Mouse (Mus musculus): ENCODE measurements around the gene Adamts8. TPM values are rescaled to one million over a fixed set of nuclear protein-coding genes. Genes with fewer than 3 reads are reported as not detected.

Adamts8 gene
- polyA plus RNA-seq, 1 experiment from 2014 or later = 0.52 TPM

DNA sequence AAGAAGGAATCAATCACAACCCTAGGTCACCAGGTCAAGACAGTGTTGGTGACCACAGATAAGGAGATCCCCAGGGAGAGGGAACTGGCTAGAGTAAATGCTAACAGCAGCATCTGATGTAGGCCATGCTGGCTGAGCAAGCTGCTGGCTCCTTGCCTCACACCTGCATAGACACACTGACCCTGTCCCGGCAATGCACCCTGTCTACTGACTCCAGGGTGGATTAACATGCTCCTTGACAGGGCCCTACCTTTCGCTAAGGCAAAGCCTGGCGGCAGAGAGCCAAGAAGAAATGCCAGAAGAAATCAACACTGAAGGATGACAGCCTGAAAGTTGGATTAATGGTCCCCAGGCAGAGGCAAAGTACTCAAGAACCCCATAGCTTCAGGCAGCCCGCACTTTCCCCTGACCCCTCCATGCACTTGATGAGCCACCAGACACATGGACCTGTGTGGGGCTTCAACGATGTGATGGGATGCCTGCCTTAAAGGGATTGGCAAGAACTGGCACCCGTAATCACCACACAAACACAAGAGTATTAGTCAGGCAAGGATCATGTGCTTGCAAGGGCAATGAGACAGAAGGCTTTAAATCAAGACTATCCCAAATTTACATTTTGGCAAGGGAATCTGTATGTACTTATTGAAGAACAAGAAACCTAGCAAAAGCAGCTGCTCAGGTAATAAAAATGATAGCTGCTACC is 25.9 kb upstream of the Adamts8 start:
- WGBS = 82% methylated on average over 6 of the region's 6 CpGs
- H3K4me2 ChIP-seq (ENCODE audit: low read depth, severe bottlenecking) = no peak overlapping the region

DNA sequence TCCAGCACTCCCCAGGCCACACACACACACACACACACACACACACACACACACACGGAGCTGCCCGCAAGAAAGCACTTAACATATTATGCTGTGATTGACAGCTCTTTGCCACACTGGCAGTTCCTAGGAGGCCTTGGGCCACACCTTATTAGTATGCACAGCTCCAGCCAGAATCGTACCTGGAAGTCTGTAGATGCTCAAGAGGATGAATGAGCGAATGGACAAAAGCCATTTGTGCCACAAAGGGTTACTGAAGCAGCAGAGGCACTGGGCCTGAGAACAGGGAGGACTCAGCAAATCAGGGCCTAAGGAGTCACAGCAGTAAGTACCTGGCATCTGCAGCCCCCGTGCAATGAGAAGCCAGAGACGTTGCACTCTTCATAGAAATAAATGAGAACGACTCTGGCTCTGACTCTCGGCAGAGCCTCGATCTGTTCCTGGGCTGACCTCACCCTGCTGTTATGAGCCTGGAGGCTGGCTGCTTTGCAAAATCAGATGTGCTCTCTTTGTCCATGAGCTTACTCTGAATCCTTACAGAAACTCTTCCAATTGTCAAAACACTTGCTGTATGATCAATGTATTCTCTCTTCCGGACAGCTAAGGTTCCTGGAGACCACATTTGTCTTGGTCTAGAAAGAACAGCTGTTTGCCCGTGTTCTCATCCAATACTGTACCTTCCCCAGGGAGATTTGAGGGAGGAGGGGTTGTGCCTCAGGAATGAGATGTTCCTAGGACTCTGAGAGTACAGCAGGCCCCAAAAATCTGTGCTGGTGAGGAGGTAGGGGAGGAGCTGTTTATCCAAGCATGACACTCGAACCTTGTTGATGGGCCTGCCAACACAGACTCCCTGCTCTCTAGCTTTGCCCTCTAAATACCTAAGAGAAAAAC is 23.7 kb upstream of the Adamts8 start:
- Histone ChIP-seq H3K4me2 (ENCODE audit: low read depth, severe bottlenecking) (peak overlapping the region; percentile 10; the same call in 1 of the 2 replicates), H3K27me3 (ENCODE audit: control insufficient read depth, insufficient read depth, low read length) (peaks cover 12% of the 10 kb centered on the region), H3K27ac (replicated peaks; ENCODE audit: low read depth, low read length) (no peak overlapping the region), H3K4me3 (ENCODE audit: low read depth, low read length) (no peak overlapping the region), H3K36me3 (ENCODE audit: control insufficient read depth, insufficient read depth, low read length) (no peaks in the 10 kb centered on the region), H3K9ac (ENCODE audit: low read length) (no peak overlapping the region), H3K9me3 (ENCODE audit: control insufficient read depth, low read length) (no peaks in the 10 kb centered on the region), H3K4me1 (ENCODE audit: control insufficient read depth, insufficient read depth, low read length) (peaks cover 9% of the 10 kb centered on the region)
- no peak for DNase-seq (ENCODE audit: low spot score)
- WGBS = 61% methylated on average over 12 of the region's 12 CpGs
- ATAC-seq (ENCODE audit: insufficient number of reproducible peaks, low FRiP score, low TSS enrichment, low read depth) = no peak

More for the DNA sequence above, 25.9 kb upstream of the Adamts8 start:
- Histone ChIP-seq H3K9ac (ENCODE audit: low read length) (no peak overlapping the region), H3K36me3 (ENCODE audit: control insufficient read depth, insufficient read depth, low read length) (no peaks in the 10 kb centered on the region), H3K27ac (replicated peaks; ENCODE audit: low read depth, low read length) (no peak overlapping the region), H3K4me3 (ENCODE audit: low read depth, low read length) (no peak overlapping the region), H3K9me3 (ENCODE audit: control insufficient read depth, low read length) (no peaks in the 10 kb centered on the region), H3K4me1 (ENCODE audit: control insufficient read depth, insufficient read depth, low read length) (peaks cover 6% of the 10 kb centered on the region), H3K27me3 (ENCODE audit: control insufficient read depth, insufficient read depth, low read length) (peaks cover 8% of the 10 kb centered on the region; the same call in 1 of the 2 replicates)
- ATAC-seq (ENCODE audit: insufficient number of reproducible peaks, low FRiP score, low TSS enrichment, low read depth) (no peak), DNase-seq (ENCODE audit: low spot score) (no peak)

DNA sequence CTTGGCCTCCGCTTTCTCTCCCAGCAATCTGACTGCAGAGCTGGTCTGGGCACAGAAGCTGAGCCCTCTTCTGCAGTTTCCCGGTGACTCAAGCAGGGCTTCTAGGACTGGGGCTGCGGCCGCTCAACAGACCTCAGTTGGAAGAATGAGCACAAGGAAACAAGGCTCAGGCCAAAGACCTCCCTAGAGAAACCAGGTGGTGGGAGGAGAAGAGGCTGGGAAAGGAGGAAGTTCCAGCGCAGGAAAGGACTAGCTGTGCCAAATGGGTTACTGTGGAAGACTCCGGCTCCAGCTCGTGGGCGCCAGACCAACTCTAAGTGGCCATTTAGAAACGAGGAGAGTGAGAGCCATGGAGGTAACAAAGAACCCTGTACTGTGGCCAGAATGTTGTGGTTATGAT is 22.7 kb upstream of the Adamts8 start:
- H3K4me3 ChIP-seq (ENCODE audit: low read depth, low read length) = no peak overlapping the region
- ATAC-seq (ENCODE audit: insufficient number of reproducible peaks, low FRiP score, low TSS enrichment, low read depth) = no peak
- H3K9ac ChIP-seq (ENCODE audit: low read length) = no peak overlapping the region

DNA sequence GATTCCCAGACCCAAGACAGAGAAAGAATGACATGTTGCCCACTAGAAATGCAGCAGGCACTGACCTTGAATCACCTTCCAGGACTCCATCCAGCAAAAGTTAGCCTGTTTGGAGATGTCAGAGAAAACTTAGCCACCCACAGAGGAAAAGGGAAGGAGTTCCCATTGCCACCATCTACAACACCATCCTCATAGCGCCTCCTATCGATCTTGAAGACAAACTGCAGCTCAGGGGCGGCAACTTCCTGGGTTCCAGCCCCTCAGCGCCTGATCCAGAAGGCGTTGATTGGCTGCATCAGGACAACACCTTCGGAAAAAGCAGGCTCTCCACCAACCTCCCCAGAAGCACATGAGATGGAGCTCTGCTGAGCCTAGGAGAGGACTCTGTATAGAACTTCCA is 21.6 kb upstream of the Adamts8 start:
- Histone ChIP-seq H3K4me2 (ENCODE audit: low read depth, severe bottlenecking) (peak overlapping the region; percentile 93; the same call in 1 of the 2 replicates), H3K4me3 (ENCODE audit: low read depth, low read length) (peak overlapping the region; percentile 65)

More for the DNA sequence above, 22.7 kb upstream of the Adamts8 start:
- peaks cover 12% of the 10 kb centered on the region for H3K27me3 ChIP-seq (ENCODE audit: control insufficient read depth, insufficient read depth, low read length)
- H3K9me3 ChIP-seq (ENCODE audit: control insufficient read depth, low read length) = no peaks in the 10 kb centered on the region
- WGBS = 90% methylated on average over 9 of the region's 9 CpGs
- H3K4me1 ChIP-seq (ENCODE audit: control insufficient read depth, insufficient read depth, low read length) = peaks cover 9% of the 10 kb centered on the region
- no peak for DNase-seq (ENCODE audit: low spot score)
- no peaks in the 10 kb centered on the region for H3K36me3 ChIP-seq (ENCODE audit: control insufficient read depth, insufficient read depth, low read length)
- no peak overlapping the region for H3K27ac ChIP-seq (replicated peaks; ENCODE audit: low read depth, low read length)
- H3K4me2 ChIP-seq (ENCODE audit: low read depth, severe bottlenecking) = peak overlapping the region; percentile 20

DNA sequence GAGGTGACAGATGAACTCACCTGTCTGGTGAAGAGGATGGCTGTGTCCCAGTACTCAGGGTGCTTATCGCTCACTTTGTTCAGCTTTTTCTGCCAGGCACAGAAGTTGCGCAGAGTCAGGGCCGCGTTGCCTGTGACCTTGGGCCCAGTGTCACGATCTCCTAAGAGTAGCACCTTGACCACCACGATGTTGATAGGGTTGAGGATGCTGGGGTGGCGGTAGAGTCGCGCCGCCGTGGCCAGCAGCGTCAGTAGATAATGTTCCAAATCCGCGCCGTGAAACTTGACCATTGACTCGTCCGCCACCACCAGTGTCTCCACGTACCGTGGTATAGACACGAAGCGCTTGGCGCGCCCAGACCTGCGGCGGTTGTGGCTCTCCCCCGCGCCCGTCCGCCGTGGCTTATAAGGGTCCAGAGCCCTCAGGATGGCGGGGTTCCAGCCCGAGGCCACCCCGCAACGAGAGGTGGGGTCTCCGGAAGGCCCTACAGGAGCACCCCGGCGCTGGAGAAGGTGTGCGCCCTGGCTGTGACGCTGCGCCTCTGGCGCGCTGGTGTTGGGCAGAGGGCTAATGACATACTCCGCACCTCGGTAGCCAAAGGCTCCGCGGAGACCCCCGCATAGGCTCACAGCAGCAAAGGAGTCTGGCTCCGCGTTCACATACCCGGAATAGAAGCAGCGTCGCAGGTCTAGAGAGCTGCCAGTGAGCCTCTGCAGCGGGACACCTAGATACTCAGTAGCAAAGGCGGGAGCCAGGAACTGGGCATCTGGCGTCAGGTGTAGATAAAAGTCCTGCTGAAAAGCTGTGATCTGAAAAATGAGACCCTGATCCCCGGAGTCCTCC is 20.9 kb upstream of the Adamts8 start:
- Histone ChIP-seq H3K4me1 (ENCODE audit: control insufficient read depth, insufficient read depth, low read length) (peaks cover 9% of the 10 kb centered on the region), H3K9ac (ENCODE audit: low read length) (peak overlapping the region; percentile 65), H3K4me3 (ENCODE audit: low read depth, low read length) (peak overlapping the region; percentile 65), H3K27me3 (ENCODE audit: control insufficient read depth, insufficient read depth, low read length) (peaks cover 12% of the 10 kb centered on the region), H3K4me2 (ENCODE audit: low read depth, severe bottlenecking) (peak overlapping the region; percentile 93), H3K9me3 (ENCODE audit: control insufficient read depth, low read length) (no peaks in the 10 kb centered on the region), H3K27ac (replicated peaks; ENCODE audit: low read depth, low read length) (0 out of 2 replicates have a peak overlapping the region, but pooled peaks have one; percentile 21), H3K36me3 (ENCODE audit: control insufficient read depth, insufficient read depth, low read length) (no peaks in the 10 kb centered on the region)
- ATAC-seq (ENCODE audit: insufficient number of reproducible peaks, low FRiP score, low TSS enrichment, low read depth) = peak; percentile 26; the same call in 1 of the 2 replicates
- DNase-seq (ENCODE audit: low spot score) = peak; percentile 37
- 4% methylated on average over 56 of the region's 56 CpGs for WGBS

More for the DNA sequence above, 21.6 kb upstream of the Adamts8 start:
- peaks cover 9% of the 10 kb centered on the region for H3K4me1 ChIP-seq (ENCODE audit: control insufficient read depth, insufficient read depth, low read length)
- H3K27ac ChIP-seq (replicated peaks; ENCODE audit: low read depth, low read length) = no peak overlapping the region
- H3K36me3 ChIP-seq (ENCODE audit: control insufficient read depth, insufficient read depth, low read length) = no peaks in the 10 kb centered on the region
- no peak overlapping the region for H3K9ac ChIP-seq (ENCODE audit: low read length)
- WGBS = 15% methylated on average over 6 of the region's 6 CpGs
- H3K9me3 ChIP-seq (ENCODE audit: control insufficient read depth, low read length) = no peaks in the 10 kb centered on the region
- peak; percentile 54 for DNase-seq (ENCODE audit: low spot score)
- no peak for ATAC-seq (ENCODE audit: insufficient number of reproducible peaks, low FRiP score, low TSS enrichment, low read depth)
- H3K27me3 ChIP-seq (ENCODE audit: control insufficient read depth, insufficient read depth, low read length) = peaks cover 12% of the 10 kb centered on the region

DNA sequence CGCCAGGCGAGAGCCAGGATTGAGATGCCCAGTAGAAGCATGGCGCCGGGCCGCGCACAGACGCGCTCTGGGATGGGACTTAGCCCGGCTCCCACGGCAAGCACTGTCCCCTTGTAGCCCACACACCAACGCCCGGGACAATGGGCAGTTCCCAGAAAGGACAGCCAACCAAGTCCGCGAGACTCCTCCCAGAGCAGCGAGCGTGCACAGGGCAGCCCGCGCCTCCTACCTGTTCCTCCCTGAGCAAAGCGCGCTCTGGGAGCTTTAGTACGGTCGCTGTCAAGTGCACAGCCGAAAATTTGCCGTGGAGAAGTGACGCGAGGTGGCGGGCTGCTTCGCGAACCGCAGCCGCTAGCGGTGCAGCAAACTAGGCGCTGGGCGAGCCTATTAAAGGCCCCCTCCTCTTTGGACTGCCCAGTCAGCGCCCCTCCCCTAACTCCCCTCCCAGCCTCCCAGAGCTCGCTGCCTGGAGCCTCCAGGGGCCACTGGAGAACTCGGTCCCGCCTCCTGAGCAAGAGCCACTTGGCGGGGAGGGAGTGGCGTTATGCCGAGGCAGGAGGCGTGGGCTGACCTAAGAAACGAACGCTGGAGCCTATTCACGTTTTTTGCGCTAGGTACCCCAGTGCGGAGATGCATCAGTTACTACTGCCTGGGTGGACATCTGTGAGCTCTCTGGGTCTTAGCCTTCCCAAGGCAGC is 20.0 kb upstream of the Adamts8 start, which contains the start of gene Adamts15:
Adamts15 (minus strand) TSS at position 256 of the 698 bp plus-strand sequence.
- H3K4me2 ChIP-seq (ENCODE audit: low read depth, severe bottlenecking) = peak within 1 kb of the TSS; percentile 93
- H3K9ac ChIP-seq (ENCODE audit: low read length) = peak within 1 kb of the TSS; percentile 65
- under 1% methylated on average over 46 of the region's 47 CpGs for WGBS
- H3K4me1 ChIP-seq (ENCODE audit: control insufficient read depth, insufficient read depth, low read length) = peaks cover 9% of the 10 kb centered on the region
- peak; percentile 92 for ATAC-seq (ENCODE audit: insufficient number of reproducible peaks, low FRiP score, low TSS enrichment, low read depth)
- H3K27me3 ChIP-seq (ENCODE audit: control insufficient read depth, insufficient read depth, low read length) = peaks cover 12% of the 10 kb centered on the region
- 0 out of 2 replicates have a peak within 1 kb of the TSS, but pooled peaks have one; percentile 36 for H3K27ac ChIP-seq (replicated peaks; ENCODE audit: low read depth, low read length)
- no peaks in the 10 kb centered on the region for H3K36me3 ChIP-seq (ENCODE audit: control insufficient read depth, insufficient read depth, low read length)
- peak; percentile 86 for DNase-seq (ENCODE audit: low spot score)
- peak within 1 kb of the TSS; percentile 65 for H3K4me3 ChIP-seq (ENCODE audit: low read depth, low read length)
- H3K9me3 ChIP-seq (ENCODE audit: control insufficient read depth, low read length) = no peaks in the 10 kb centered on the region

DNA sequence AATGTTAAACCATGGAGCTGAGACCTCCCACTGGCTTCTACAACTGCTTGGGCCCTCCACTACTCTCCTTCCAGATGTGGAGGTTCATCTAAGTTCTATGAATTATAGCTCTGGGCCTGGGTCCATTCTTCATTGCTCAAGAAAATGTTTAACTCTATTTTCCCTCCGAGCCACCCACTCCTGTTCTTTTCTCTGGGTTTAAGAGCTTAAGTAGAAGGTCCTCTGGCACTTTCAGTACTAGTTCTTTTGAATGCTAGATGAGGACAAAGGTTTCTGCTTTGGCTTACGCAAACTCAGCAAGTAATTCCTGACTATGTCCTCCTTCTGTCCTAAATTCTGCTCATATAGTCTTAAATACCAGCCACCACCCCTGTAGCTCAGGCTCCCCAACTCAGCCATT is 13.6 kb upstream of the Adamts8 start:
- Histone ChIP-seq H3K27ac (replicated peaks; ENCODE audit: low read depth, low read length) (no peak overlapping the region), H3K36me3 (ENCODE audit: control insufficient read depth, insufficient read depth, low read length) (no peaks in the 10 kb centered on the region), H3K27me3 (ENCODE audit: control insufficient read depth, insufficient read depth, low read length) (no peaks in the 10 kb centered on the region), H3K4me3 (ENCODE audit: low read depth, low read length) (no peak overlapping the region), H3K4me2 (ENCODE audit: low read depth, severe bottlenecking) (no peak overlapping the region), H3K9me3 (ENCODE audit: control insufficient read depth, low read length) (no peaks in the 10 kb centered on the region), H3K4me1 (ENCODE audit: control insufficient read depth, insufficient read depth, low read length) (no peaks in the 10 kb centered on the region), H3K9ac (ENCODE audit: low read length) (no peak overlapping the region)
- WGBS = 95% methylated on average over 2 of the region's 2 CpGs
- DNase-seq (ENCODE audit: low spot score) = no peak
- no peak for ATAC-seq (ENCODE audit: insufficient number of reproducible peaks, low FRiP score, low TSS enrichment, low read depth)
